In genomic region chr17:73120545-73120944, GRCm38 (mm10) we compare ENCODE assay signal across 19 mouse cellular contexts. TPM values are rescaled to one million over a fixed set of nuclear protein-coding genes. Genes with fewer than 3 reads are reported as not detected.
DNase-seq lines count a peak whose midpoint lies in the region; ATAC-seq and TF ChIP-seq lines count a peak whose summit lies in the region.
"Had no signal": no experiment of that assay in that cellular context is flagged by ENCODE, and none has a peak within 500 bp of the region (broad histone marks: within the 10 kb centered on the region; RNA-seq: fewer than 3 reads in every experiment).

No protein-coding gene starts in this region.

- H3K9me3 ChIP-seq in lung, embryonic 14.5 days (ENCODE audit: low read depth, low read length) = no peaks in the 10 kb centered on the region
- H3K9me3 ChIP-seq in embryonic facial prominence, embryonic 14.5 days (ENCODE audit: control insufficient read depth, low read length) = no peaks in the 10 kb centered on the region
- H3K9me3 ChIP-seq in stomach, embryonic 14.5 days (ENCODE audit: control insufficient read depth, low read depth, low read length) = no peaks in the 10 kb centered on the region
- H3K9me3 ChIP-seq: hindbrain, embryonic 12.5 days; limb, embryonic 10.5 days; liver, embryonic 12.5 days; neural tube, embryonic 12.5 days had no signal

- H3K27ac ChIP-seq in lung, embryonic 14.5 days (ENCODE audit: low read depth) = 0 out of 2 replicates have a peak overlapping the region, but pooled peaks have one; percentile 26
- H3K27ac ChIP-seq in embryonic facial prominence, embryonic 14.5 days (replicated peaks; ENCODE audit: low read depth, low read length) = peak overlapping the region; percentile 13; the same call in 1 of the 2 replicates
- H3K27ac ChIP-seq in stomach, embryonic 14.5 days (ENCODE audit: low read length) = peak overlapping the region; percentile 45; the same call in 1 of the 2 replicates
- H3K27ac ChIP-seq: hindbrain, embryonic 12.5 days; limb, embryonic 10.5 days; liver, embryonic 12.5 days; macrophage; neural tube, embryonic 12.5 days had no signal

- DNase-seq in frontal cortex, adult 2 months (ENCODE audit: extremely low spot score in 1 of 2, low spot score in 1 of 2) = no peak
- peak; percentile 72 for DNase-seq in lung, embryonic 14.5 days
- DNase-seq in lung, adult 18-20 months = no peak
- DNase-seq in embryonic facial prominence, embryonic 14.5 days (ENCODE audit: low spot score) = peak; percentile 61
- DNase-seq in spleen, postnatal 14 days (ENCODE audit: low spot score in 2 of 2) = no peak
- DNase-seq: adrenal gland, postnatal 10 days; B cell, adult 2 months; cerebellum, adult 18-20 months; gastrocnemius, postnatal 14 days; kidney, postnatal 10 days had no signal

- 0 out of 2 replicates have a peak, but pooled peaks have one; percentile 23 for ATAC-seq in frontal cortex, adult (ENCODE audit: low TSS enrichment)
- peak; percentile 60 for ATAC-seq in lung, embryonic 14.5 days (ENCODE audit: insufficient read depth)
- no peak for ATAC-seq in embryonic facial prominence, embryonic 14.5 days (ENCODE audit: low read depth)
- ATAC-seq in stomach, embryonic 14.5 days (ENCODE audit: insufficient number of reproducible peaks, insufficient read depth, low FRiP score, low read depth) = peak; percentile 37; the same call in 1 of the 2 replicates
- ATAC-seq: inflammation-experienced regulatory T-cells, adult 6 months; liver, embryonic 12.5 days had no signal

- H3K36me3 ChIP-seq in lung, embryonic 14.5 days (ENCODE audit: insufficient read depth) = no peaks in the 10 kb centered on the region
- H3K36me3 ChIP-seq in embryonic facial prominence, embryonic 14.5 days (ENCODE audit: control insufficient read depth, insufficient read depth, low read length) = no peaks in the 10 kb centered on the region
- H3K36me3 ChIP-seq in stomach, embryonic 14.5 days (ENCODE audit: control insufficient read depth, insufficient read depth, low read length) = no peaks in the 10 kb centered on the region
- H3K36me3 ChIP-seq: hindbrain, embryonic 12.5 days; limb, embryonic 10.5 days; liver, embryonic 12.5 days; neural tube, embryonic 12.5 days had no signal

- H3K4me3 ChIP-seq in lung, embryonic 14.5 days (ENCODE audit: low read depth, low read length) = no peak overlapping the region
- no peak overlapping the region for H3K4me3 ChIP-seq in embryonic facial prominence, embryonic 14.5 days (ENCODE audit: low read depth, low read length)
- H3K4me3 ChIP-seq in stomach, embryonic 14.5 days (ENCODE audit: low read depth, low read length) = no peak overlapping the region
- H3K4me3 ChIP-seq: hindbrain, embryonic 12.5 days; limb, embryonic 10.5 days; liver, embryonic 12.5 days; neural tube, embryonic 12.5 days had no signal

- no peaks in the 10 kb centered on the region for H3K27me3 ChIP-seq in lung, embryonic 14.5 days (ENCODE audit: insufficient read depth, low read length)
- no peaks in the 10 kb centered on the region for H3K27me3 ChIP-seq in embryonic facial prominence, embryonic 14.5 days (replicated peaks; ENCODE audit: control insufficient read depth, insufficient read depth, low read length)
- no peaks in the 10 kb centered on the region for H3K27me3 ChIP-seq in stomach, embryonic 14.5 days (ENCODE audit: control insufficient read depth, insufficient read depth, low read length)
- H3K27me3 ChIP-seq: hindbrain, embryonic 12.5 days; liver, embryonic 12.5 days; neural tube, embryonic 12.5 days had no signal

- no peak for TF ChIP-seq CTCF in lung, embryonic 14.5 days (IDR thresholded peaks at IDR 0.05; ENCODE audit: low read depth)

- 58% methylated on average over 5 of the region's 5 CpGs for WGBS in lung, embryonic 14.5 days
- 48% methylated on average over 5 of the region's 5 CpGs for WGBS in embryonic facial prominence, embryonic 14.5 days
- 43% methylated on average over 5 of the region's 5 CpGs for WGBS in stomach, embryonic 14.5 days

- H3K9ac ChIP-seq in lung, embryonic 14.5 days = no peak overlapping the region
- H3K9ac ChIP-seq in embryonic facial prominence, embryonic 14.5 days (ENCODE audit: low read depth, low read length) = no peak overlapping the region
- no peak overlapping the region for H3K9ac ChIP-seq in stomach, embryonic 14.5 days (replicated peaks; ENCODE audit: low read depth, low read length)
- H3K9ac ChIP-seq: hindbrain, embryonic 12.5 days; liver, embryonic 12.5 days; neural tube, embryonic 12.5 days had no signal

- no peak overlapping the region for H3K4me2 ChIP-seq in lung, embryonic 14.5 days
- H3K4me2 ChIP-seq in embryonic facial prominence, embryonic 14.5 days (ENCODE audit: low read depth, low read length) = no peak overlapping the region
- H3K4me2 ChIP-seq in stomach, embryonic 14.5 days (replicated peaks; ENCODE audit: low read depth, low read length) = no peak overlapping the region
- H3K4me2 ChIP-seq: hindbrain, embryonic 12.5 days; liver, embryonic 12.5 days; midbrain, embryonic 11.5 days; neural tube, embryonic 12.5 days had no signal

- no peaks in the 10 kb centered on the region for H3K4me1 ChIP-seq in lung, embryonic 14.5 days (ENCODE audit: insufficient read depth)
- no peaks in the 10 kb centered on the region for H3K4me1 ChIP-seq in embryonic facial prominence, embryonic 14.5 days (ENCODE audit: control insufficient read depth, insufficient read depth, low read length)
- no peaks in the 10 kb centered on the region for H3K4me1 ChIP-seq in stomach, embryonic 14.5 days (ENCODE audit: control insufficient read depth, insufficient read depth, low read length)
- H3K4me1 ChIP-seq: hindbrain, embryonic 12.5 days; limb, embryonic 10.5 days; liver, embryonic 12.5 days; neural tube, embryonic 12.5 days had no signal

RNA-seq across cellular contexts. Expression of gene Lclat1, which starts 12.8 kb away (rescaled TPM):
- polyA plus RNA-seq in frontal cortex, adult 2 months (2012; rRNA removed) = 20.5 and 21.7 TPM in 2 replicates
- polyA plus RNA-seq in lung, embryonic 14.5 days (2014; fragmentation: Nextera tagmentation; extraction: Ambion mirVana) = 23.0 and 25.0 TPM in 2 replicates
- polyA plus RNA-seq in embryonic facial prominence, embryonic 14.5 days (2014; fragmentation: Nextera tagmentation; extraction: Ambion mirVana) = 19.1 and 19.9 TPM in 2 replicates
- polyA plus RNA-seq in stomach, embryonic 14.5 days (2014; fragmentation: Nextera tagmentation; extraction: Ambion mirVana) = 20.0 and 22.2 TPM in 2 replicates

Comparison
In these comparisons a context has a peak if more than half of its experiments do, and no peak if none do; other contexts are left out.
1. DNase-seq: peak in lung, embryonic 14.5 days (single experiment) and embryonic facial prominence, embryonic 14.5 days (single experiment); none in frontal cortex, adult 2 months (0 of 2), lung, adult 18-20 months (0 of 2) and spleen, postnatal 14 days (0 of 2).
2. Peak in every context shown above with its lines, with median percentiles within 50 percentile points of each other: H3K27ac ChIP-seq.